Mouse (Mus musculus) T-helper 17 cell (primary cell): ENCODE data around the gene Ccl2.

Experiments used
- in situ Hi-C, 2 experiments: fragments of 300-600 bp; cut with MboI, MseI; formaldehyde crosslinking; loops; 1 replicate in 1 of 2; 2 replicates in 1 of 2; pipeline ENCODE4 v1.15.1; 2025; ENCODE audit warnings: high pct_unique_total_duplicates in 2 of 2

The Ccl2 gene

GRCm38 (mm10) chr11:82035857-82036256 lies 486 bp downstream of the Ccl2 start:
- in situ Hi-C loops = no loop called here

GRCm38 (mm10) chr11:82038535-82038934 lies 3.2 kb downstream of the Ccl2 start, which contains the start of gene Gm17268:
Gene Gm17268 (minus strand): TSS chr11:82038562.
- in situ Hi-C loops = no loop called here

GRCm38 (mm10) chr11:82039132-82039660 lies 3.8 kb downstream of the Ccl2 start:
- in situ Hi-C loops = no loop called here

GRCm38 (mm10) chr11:82041671-82042080 lies 6.3 kb downstream of the Ccl2 start:
- in situ Hi-C loops = no loop called here

DNA sequence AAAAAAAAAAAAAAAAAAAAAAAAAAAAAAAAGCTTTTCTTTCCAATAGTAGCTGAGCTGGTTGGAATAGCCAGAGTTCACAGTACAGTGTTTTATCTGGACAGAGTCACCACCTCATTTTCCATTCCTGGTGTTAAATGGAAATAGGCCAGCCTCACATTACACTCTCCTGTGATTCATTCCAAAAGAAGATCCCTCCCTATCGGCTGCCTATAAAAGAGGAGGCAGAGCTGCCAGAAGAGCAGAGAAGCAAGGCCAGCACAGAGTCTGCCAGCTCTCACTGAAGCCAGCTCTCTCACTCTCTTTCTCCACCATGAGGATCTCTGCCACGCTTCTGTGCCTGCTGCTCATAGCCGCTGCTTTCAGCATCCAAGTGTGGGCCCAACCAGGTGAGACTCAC lies 10.1 kb downstream of the Ccl2 start, which contains the start of gene Ccl7:
Gene Ccl7 (plus strand): TSS at position 242 of the 400 bp plus-strand sequence.
- in situ Hi-C loops = no loop called here

DNA sequence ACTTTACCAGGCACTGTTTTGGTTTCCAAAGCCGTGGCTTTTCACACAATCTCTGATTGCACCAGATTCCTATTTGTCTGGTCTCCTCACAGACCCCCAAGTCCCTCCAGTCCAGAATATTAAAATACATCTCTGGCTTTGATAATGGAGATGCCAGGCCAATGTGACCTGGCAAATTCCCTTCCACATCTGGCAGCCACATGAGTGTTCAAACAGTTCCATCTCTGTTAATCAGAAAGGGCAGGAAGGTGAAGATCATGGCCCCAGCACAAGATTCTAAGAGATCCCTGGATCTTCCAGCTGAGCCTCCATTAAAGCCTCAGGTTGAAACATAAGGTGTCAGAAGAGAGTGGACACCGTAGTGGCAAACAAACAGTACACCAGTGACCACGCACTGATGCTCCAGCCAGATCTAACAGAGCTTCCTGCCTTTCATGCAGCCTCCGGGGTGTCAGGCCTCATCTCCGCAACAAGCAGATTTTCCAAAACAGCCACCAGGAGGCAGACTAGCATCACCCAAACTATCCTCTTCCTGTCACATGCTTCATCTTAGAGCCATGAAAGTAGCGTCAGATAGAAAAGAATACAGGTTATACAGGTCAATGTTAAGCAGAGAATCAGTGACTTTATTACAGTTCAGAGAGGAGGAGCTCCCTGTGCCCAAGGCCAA lies 12.5 kb downstream of the Ccl2 start:
- in situ Hi-C loops = no loop called here

DNA sequence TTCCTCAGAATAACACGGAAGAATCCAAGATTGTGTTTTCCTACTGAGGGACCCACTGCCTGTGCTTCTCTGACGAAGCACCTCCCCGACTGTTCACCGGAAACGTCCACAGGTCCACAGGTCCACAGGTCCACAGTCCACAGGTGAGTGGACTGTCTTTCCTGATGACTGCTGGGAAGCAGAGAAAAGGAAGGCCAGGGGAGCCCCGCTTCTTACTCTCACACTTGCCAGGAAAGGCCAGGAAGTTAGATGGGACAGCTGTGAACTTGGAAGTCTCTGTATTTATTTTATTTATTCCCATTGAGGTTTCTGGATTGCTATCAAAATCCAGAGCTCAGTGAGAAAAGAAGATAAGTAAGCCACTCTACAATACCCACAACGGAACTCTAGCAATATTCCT lies 18.5 kb downstream of the Ccl2 start:
- in situ Hi-C loops = loop anchor here (5.0 kb wide), 2 partner anchors 123 to 128 kb away; no protein-coding TSS in a partner anchor

DNA sequence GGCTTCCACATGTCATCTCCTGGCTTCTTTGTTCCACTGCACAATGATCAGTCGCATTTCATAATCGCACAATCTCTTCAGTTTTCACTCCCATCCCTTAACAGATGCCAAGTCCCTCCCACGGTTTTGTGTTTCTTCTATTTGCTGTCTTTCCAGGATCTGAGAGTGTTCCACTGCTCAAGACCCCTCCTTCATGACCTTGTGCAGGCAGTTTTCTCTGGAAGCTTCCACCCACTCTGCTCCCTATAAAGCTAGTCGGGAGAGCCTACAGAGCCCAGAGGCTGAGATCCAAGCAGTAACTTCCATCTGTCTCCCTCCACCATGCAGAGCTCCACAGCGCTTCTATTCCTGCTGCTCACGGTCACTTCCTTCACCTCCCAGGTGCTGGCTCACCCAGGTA lies 22.3 kb downstream of the Ccl2 start, which contains the start of gene Ccl11:
Gene Ccl11 (plus strand): TSS at position 178 of the 400 bp plus-strand sequence.
- in situ Hi-C loops = no loop called here

- in situ Hi-C loops = no loop called here
Measured at GRCm38 (mm10) chr11:82062226-82062625, 26.9 kb downstream of the Ccl2 start.

- in situ Hi-C loops = no loop called here
Measured at GRCm38 (mm10) chr11:82063454-82063853, 28.1 kb downstream of the Ccl2 start.

DNA sequence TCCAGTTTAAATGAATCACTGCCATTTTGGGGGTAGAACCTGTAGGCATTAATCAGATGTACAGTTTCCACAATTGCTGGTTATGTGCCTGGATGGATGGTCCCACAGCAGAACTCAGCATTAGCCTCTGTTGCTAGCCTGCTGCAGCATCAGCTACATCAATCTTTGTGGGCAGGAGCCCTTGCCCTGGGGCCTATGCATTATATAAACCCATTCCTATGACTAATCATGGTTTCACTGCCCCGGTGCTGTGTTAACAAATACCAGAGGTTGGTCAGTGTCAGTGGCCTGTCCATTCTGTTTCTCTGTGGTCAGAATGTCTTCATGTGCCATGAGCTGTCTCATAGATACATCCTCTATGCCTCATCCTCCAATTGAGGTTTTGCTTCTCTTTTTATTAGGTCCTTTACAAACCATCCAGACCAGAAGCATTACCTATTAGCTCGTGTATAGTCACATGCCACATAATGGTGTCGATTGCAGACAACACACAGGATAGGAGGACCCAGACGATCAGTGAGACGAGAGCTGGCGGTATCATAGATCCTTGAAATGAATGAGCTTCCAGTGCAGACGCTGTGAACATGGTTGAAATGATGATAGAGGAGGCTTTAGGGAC lies 31.7 kb downstream of the Ccl2 start:
- in situ Hi-C loops = no loop called here

DNA sequence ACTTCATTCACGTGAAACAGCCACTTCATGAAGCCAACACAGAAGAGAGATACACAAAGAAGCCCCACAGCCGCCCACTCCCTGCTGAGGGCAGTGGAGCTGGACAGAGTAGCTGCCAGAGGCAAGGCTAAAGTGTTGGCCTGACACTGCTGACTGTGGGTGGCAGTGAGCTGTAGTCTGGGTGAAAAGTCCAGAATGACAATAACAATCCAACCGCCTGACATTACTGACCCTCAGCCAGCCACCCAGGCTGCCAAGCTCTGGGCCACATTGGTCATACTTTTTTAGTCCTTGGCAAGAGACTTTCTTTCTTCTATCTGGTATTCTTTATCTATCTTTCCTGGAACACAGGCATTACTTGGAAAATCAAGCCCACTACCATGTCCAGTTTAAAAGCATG lies 35.7 kb downstream of the Ccl2 start:
- in situ Hi-C loops = no loop called here

GRCm38 (mm10) chr11:82072374-82072773 lies 37.0 kb downstream of the Ccl2 start:
- in situ Hi-C loops = no loop called here

- in situ Hi-C loops = no loop called here
Measured at GRCm38 (mm10) chr11:82072984-82073383, 37.6 kb downstream of the Ccl2 start.

DNA sequence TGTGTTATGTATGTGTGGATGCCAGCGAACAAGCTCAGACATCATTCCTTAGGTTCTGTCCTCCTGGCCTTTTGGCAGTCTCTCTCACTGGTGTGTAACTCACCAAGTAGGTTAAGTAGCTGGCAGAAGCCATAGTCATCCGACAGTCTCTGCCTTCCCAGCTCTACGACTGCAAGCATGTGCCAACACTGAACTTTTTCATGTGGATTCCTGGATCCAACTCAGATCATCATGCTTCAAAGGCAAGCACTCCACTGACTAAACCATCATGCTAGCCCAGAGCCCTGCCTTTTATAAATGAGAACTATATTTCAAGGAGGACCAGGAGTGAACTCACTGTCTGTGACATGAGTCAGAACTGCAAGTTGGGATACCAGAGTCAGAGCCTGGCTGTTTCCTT lies 38.3 kb downstream of the Ccl2 start:
- in situ Hi-C loops = no loop called here

DNA sequence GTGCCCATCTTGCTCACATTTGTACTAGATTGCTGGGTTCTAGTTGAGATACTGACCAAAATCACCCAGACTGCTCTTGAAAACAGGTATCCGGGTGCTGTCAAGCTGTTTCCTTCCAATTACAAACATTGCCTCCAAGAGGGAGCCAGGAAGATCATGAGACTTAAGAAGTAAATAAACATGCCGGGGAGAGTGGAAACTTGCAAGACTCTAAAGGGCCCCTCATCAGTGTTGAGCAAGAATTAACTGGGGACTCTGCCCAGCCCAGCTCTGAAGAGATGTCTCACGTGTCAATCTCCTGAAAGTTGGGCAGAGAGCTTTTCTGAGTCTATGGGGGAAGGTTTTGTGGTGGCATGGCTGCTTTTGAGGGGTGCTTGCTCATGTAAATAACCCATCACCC lies 41.7 kb downstream of the Ccl2 start:
- in situ Hi-C loops = no loop called here

DNA sequence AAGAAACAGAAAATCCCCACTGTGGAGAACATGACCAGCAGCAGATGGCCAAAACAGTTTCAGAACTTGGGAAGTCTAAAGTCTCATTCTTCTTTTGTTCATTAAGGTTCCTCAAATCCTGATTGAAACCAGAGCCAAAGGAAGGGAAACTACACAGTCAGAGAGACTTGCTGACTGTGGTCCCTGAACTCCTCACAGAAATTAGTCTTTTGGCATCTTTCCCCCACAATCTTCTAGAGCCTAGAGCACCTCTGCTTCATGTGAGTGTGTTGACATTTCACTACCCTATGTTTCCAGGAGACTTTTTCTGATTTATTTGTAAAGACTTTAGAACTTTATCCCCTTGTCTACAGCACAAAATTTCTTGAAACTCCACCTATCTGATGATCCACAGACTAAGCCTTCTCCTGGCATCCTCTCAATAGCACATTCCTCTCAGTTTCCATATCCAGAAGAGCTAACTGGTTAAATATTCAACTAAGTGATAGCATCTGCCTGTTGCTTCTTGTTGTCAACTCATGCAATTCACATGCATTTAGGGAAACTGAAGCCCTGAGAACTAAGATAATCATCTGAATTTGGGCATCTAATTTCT lies 42.9 kb downstream of the Ccl2 start:
- in situ Hi-C loops = no loop called here

- in situ Hi-C loops = no loop called here
Measured at GRCm38 (mm10) chr11:82080865-82081264, 45.5 kb downstream of the Ccl2 start.

GRCm38 (mm10) chr11:82084360-82084759 lies 49.0 kb downstream of the Ccl2 start:
- in situ Hi-C loops = no loop called here
